Mouse (Mus musculus) neutrophil, adult 59 days (primary cell): ENCODE data around the gene Aspg. TPM values are rescaled to one million over a fixed set of nuclear protein-coding genes. Genes with fewer than 3 reads are reported as not detected.

Experiments
- total RNA-seq, 2 experiments: library from RNA; stranded (reverse); gene quantifications; 1 replicate in 1 of 2; 2 replicates in 1 of 2; pipeline ENCODE4 v1.2.4; 2023

Gene Aspg
- total RNA-seq, result under 1 TPM; 0.42 to 0.44 TPM

DNA sequence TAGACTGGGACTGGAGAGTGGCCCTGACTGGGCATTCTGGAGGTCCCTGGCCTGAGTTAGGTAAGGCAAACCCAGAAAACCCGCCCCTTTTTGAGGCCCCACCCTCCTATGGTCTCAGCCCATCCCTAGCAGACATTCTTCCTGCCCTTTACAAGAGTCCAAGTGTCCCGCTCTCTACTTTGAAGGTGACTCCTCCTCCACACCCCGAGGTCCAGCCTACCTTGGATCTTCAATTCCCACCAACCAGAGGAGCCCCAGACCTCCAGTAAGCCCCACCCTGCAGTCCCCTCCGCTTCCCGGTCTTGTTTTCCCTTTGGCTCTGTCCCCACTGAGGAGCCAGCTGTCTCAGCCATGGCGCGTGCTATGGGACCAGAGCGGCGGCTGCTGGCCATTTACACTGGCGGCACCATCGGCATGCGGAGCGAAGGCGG is at the start of gene Aspg:
Gene Aspg (plus strand): TSS at position 139 of the 431 bp plus-strand sequence.

GRCm38 (mm10) chr12:112145875-112146651 is 39.6 kb downstream of the Aspg start, which contains the start of gene Kif26a:
Gene Kif26a (plus strand): TSS chr12:112146208.

Other genes starting within 250 kb of the Aspg start
- 1 to 10 TPM; 2.1 to 2.3 TPM for gene Ppp1r13b, start 198.6 kb upstream of the Aspg start, total RNA-seq
- 100 to 1,000 TPM; 151 to 165 TPM for gene Atp5mpl, start 139.7 kb upstream of the Aspg start, total RNA-seq
- gene Tdrd9, start 135.1 kb upstream of the Aspg start, total RNA-seq, result under 1 TPM in 1 of 2 experiments, not detected in 1; 0.29 TPM
- gene Rd3l, start 125.4 kb upstream of the Aspg start, total RNA-seq, result not detected
- not detected for gene Kif26a, start 39.5 kb downstream of the Aspg start, total RNA-seq